Mouse (Mus musculus): ENCODE results near the gene Dhx36. TPM values are rescaled to one million over a fixed set of nuclear protein-coding genes. Genes with fewer than 3 reads are reported as not detected.
A peak's percentile ranks its signal among the peaks of the same experiment; 100 is the strongest.

Gene Dhx36
- 44.5 and 47.2 TPM in 2 replicates for polyA plus RNA-seq (2016; fragmentation: Nextera tagmentation; extraction: Ambion mirVana)

DNA sequence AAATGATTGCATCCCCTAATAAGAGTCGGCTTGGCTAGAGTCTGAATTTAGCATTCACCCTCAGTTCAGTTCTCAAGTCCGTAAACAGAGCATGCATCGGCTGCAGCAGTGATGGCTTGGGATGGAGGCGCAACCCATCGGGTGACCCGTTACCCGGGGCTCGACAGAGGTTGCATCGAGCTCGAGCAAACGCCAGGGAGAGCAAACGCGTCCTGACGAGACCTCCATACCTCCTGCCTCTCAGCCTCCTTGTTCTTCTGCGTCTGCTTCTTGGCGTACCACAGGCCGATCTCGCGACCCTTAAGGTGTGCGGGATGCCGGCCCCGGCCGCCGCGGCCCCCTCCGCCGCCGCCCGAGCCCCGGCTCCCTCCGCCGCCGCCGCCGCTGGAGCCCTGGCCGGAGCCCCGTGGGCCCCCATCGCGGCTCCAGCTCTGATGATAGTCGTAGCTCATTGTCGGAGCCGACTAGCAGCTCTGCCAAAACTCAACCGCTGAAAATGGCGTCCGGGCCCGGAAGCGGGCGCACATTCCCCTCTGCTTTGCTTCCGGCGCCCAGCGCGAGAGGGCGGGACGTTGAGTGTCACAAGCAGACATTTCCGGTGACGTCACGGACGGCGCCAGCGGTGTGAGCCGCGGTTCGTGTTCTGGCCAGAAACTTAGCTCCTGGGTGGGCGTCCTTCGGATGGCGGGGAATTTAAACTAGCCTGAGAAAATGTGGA is at the start of gene Dhx36:
TSS of gene Dhx36 (minus strand) at position 517 of the 718 bp plus-strand sequence.
- Histone ChIP-seq H3K4me3 (replicated peaks) (peak within 1 kb of the TSS; percentile 91), H3K27ac (peak within 1 kb of the TSS; percentile 95), H3K27me3 (0 out of 2 replicates have a peak, but pooled peaks cover 5% of the 10 kb centered on the region), H3K9ac (replicated peaks) (peak within 1 kb of the TSS; percentile 91), H3K36me3 (0 out of 2 replicates have a peak, but pooled peaks cover 5% of the 10 kb centered on the region), H3K4me2 (peak within 1 kb of the TSS; percentile 76), H3K9me3 (no peaks in the 10 kb centered on the region), H3K4me1 (replicated peaks) (peaks cover 12% of the 10 kb centered on the region)
- WGBS = under 1% methylated on average over 66 of the region's 66 CpGs
- ATAC-seq (ENCODE audit: insufficient number of reproducible peaks, insufficient read depth, low FRiP score, low TSS enrichment, low read depth) = peak; percentile 98

DNA sequence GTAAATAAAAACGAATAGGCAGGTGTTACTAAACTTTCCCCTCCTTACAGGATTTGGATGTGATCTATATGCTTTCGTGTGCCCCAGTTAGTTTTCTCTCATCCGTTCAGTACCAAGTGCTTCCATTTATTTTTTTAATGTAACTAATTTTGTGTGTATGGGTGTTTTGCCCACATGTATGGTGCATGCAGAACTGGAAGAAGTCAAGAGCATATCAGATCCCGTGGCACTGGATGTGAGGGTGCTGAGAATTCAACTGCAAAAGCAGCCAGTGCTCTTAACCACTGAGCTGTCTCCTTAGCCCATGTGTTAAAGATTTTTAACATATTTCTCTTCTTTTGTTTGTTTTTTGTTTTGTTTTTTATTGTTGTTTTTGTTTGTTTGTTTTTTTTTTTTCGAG is 20.8 kb upstream of the Dhx36 start:
- H3K27ac ChIP-seq = no peak overlapping the region
- no peak overlapping the region for H3K4me3 ChIP-seq (replicated peaks)
- 66% methylated on average over 5 of the region's 5 CpGs for WGBS
- no peak overlapping the region for H3K9ac ChIP-seq (replicated peaks)
- no peaks in the 10 kb centered on the region for H3K4me1 ChIP-seq (replicated peaks)
- no peaks in the 10 kb centered on the region for H3K36me3 ChIP-seq
- no peaks in the 10 kb centered on the region for H3K9me3 ChIP-seq
- no peak overlapping the region for H3K4me2 ChIP-seq
- no peaks in the 10 kb centered on the region for H3K27me3 ChIP-seq
- no peak for ATAC-seq (ENCODE audit: insufficient number of reproducible peaks, insufficient read depth, low FRiP score, low TSS enrichment, low read depth)

DNA sequence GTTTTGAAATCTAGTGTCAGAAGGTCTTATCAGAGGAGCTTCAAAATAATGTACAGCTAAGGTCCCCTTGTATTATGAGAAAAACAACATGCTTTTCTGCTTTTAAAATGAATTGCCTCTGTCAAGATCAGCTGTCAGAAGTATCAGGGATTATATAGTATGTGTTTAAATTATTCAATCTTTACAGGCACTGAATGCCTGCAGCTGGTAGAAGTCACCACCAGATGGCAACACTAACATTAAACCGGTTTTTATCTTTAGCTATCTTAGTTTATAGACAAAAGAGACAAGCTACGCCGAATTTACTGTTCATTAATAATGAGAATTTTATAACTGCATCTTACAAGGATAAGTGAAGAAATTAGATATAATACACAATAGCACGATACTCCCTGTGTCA is 20.4 kb upstream of the Dhx36 start:
- Histone ChIP-seq H3K27me3 (no peaks in the 10 kb centered on the region), H3K27ac (no peak overlapping the region), H3K4me1 (replicated peaks) (no peaks in the 10 kb centered on the region), H3K9me3 (no peaks in the 10 kb centered on the region), H3K4me3 (replicated peaks) (no peak overlapping the region), H3K9ac (replicated peaks) (no peak overlapping the region), H3K36me3 (no peaks in the 10 kb centered on the region), H3K4me2 (no peak overlapping the region)
- WGBS = 56% methylated on average over 4 of the region's 4 CpGs
- ATAC-seq (ENCODE audit: insufficient number of reproducible peaks, insufficient read depth, low FRiP score, low TSS enrichment, low read depth) = no peak

DNA sequence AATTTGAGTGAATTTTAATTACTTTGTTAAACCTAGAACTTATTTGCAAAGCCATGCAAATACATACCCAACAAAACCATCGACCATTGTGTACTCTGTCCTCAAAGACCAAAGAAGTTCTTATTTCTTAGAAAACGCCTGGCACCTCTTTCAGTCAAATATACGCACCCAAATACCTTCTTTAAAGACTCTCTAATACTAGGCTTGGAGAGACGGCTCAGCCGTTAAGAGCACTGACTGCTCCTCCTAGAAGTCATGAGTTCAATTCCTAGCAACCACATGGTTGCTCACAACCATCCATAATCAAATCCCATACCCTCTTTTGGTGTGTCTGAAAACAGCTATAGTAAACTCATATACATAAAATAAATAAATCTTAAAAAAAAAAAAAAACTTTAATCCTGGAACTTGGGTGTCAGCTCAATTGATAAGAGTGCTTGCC is 423 bp upstream of the Dhx36 start:
- Histone ChIP-seq H3K4me3 (replicated peaks) (peak overlapping the region; percentile 91), H3K27me3 (0 out of 2 replicates have a peak, but pooled peaks cover 5% of the 10 kb centered on the region), H3K4me1 (replicated peaks) (peaks cover 12% of the 10 kb centered on the region), H3K4me2 (peak overlapping the region; percentile 76), H3K9ac (replicated peaks) (no peak overlapping the region), H3K36me3 (no peaks in the 10 kb centered on the region), H3K27ac (no peak overlapping the region), H3K9me3 (no peaks in the 10 kb centered on the region)
- WGBS = 39% methylated on average over 5 of the region's 5 CpGs
- peak; percentile 17; the same call in 1 of the 2 replicates for ATAC-seq (ENCODE audit: insufficient number of reproducible peaks, insufficient read depth, low FRiP score, low TSS enrichment, low read depth)

DNA sequence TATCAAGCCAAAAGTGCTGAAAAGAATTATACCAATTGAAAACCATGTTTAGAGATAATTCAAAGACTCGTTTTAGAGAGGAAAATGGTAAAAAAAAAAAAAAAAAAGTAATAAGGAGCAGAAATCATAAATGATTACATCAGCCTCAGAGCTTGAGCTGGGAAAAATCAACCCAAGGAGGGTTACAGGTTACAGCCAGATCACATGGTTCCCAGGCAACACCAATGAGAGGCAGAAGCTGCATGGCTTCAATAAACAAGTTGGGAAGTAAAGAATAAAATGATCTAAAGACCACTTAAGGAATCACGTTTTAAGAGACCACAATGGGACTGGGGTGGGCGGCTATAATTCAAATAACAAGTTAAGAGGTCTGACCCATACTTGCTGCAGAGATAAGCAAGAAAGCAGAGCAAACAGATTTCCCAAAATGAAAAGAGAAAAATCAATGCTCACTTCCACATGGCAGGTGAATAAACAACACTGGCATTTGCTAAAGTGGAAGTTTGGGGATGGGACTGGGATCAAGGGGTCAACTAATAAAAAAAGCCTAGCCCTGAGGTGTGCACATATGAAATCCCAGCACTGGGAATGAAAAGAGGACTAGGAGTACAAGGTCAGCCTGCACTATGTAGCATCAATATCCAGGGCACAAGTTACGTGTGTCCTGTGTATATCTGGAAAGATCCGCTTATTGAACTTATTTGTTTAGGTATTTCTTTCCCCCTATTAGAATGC is 1.5 kb downstream of the Dhx36 start:
- H3K4me2 ChIP-seq = peak overlapping the region; percentile 76
- H3K9me3 ChIP-seq = no peaks in the 10 kb centered on the region
- 0 out of 2 replicates have a peak, but pooled peaks cover 5% of the 10 kb centered on the region for H3K27me3 ChIP-seq
- peak overlapping the region; percentile 91 for H3K4me3 ChIP-seq (replicated peaks)
- peaks cover 18% of the 10 kb centered on the region for H3K36me3 ChIP-seq
- WGBS = 79% methylated on average over 5 of the region's 5 CpGs
- ATAC-seq (ENCODE audit: insufficient number of reproducible peaks, insufficient read depth, low FRiP score, low TSS enrichment, low read depth) = no peak
- H3K9ac ChIP-seq (replicated peaks) = peak overlapping the region; percentile 50; the same call in 1 of the 2 replicates
- H3K27ac ChIP-seq = no peak overlapping the region
- peaks cover 12% of the 10 kb centered on the region for H3K4me1 ChIP-seq (replicated peaks)

DNA sequence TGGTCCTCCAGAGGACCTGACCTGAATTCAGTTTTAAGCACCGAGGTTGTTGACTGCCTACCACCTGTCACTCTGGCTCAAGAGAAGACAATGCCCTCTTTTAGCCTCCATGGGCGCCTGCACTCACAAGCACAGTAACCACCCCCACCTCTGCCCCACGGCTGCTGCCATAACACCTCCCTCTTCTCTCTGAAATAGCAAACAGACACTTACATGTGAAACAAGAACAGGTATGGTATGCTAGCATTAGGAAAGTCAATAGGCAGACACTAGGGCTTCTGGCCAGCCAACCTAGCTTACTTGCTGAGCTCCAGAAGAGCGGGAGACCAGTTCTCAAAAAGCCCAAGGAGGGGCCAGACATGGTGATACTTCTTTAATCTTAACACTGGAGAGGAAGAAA is 7.5 kb downstream of the Dhx36 start:
- Histone ChIP-seq H3K27me3 (no peaks in the 10 kb centered on the region), H3K36me3 (peaks cover 60% of the 10 kb centered on the region), H3K9me3 (no peaks in the 10 kb centered on the region), H3K4me2 (no peak overlapping the region), H3K27ac (no peak overlapping the region), H3K9ac (replicated peaks) (no peak overlapping the region), H3K4me1 (replicated peaks) (no peaks in the 10 kb centered on the region), H3K4me3 (replicated peaks) (no peak overlapping the region)
- 83% methylated on average over 4 of the region's 4 CpGs for WGBS
- no peak for ATAC-seq (ENCODE audit: insufficient number of reproducible peaks, insufficient read depth, low FRiP score, low TSS enrichment, low read depth)

DNA sequence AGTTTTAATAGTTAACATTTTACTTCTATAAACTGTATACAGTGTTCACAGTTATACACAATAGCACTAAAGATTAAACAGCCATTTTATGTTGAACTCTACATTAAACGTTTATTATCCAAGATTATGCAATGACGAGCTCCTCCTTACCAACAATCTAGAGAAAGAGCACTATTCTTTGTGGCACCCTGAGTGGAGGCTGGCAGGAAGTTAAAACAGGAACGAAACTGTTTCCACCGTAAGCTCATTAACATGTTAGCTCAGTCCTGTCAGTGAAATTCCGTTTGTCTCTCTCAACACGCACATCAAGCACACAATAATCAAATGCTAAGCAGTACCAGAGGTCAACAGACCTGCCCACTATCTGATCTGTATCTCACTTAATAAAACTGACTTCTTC is 14.2 kb downstream of the Dhx36 start:
- H3K36me3 ChIP-seq = peaks cover 72% of the 10 kb centered on the region
- WGBS = 91% methylated on average over 6 of the region's 6 CpGs
- no peaks in the 10 kb centered on the region for H3K4me1 ChIP-seq (replicated peaks)
- ATAC-seq (ENCODE audit: insufficient number of reproducible peaks, insufficient read depth, low FRiP score, low TSS enrichment, low read depth) = no peak
- H3K27me3 ChIP-seq = no peaks in the 10 kb centered on the region
- no peak overlapping the region for H3K9ac ChIP-seq (replicated peaks)
- H3K9me3 ChIP-seq = no peaks in the 10 kb centered on the region
- H3K4me3 ChIP-seq (replicated peaks) = no peak overlapping the region
- H3K4me2 ChIP-seq = no peak overlapping the region
- H3K27ac ChIP-seq = no peak overlapping the region

DNA sequence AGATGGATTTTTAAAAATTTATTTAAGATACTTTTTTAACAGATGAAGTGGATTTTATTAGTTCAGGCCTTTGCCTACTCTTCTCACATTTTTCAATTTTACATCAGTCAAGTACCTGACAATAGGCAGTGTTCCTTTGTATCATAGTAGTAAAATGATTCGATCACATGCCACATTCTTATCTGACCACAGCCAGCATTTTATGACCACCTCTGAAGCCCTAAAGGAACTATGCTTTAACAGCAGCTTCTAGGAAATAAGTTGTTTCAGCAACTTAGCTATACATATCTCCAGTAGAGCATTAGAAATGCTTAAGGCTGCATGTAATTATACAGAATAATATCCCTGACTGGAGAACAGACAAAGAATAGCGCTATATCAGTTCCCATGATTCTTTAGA is 22.5 kb downstream of the Dhx36 start:
- Histone ChIP-seq H3K27ac (no peak overlapping the region), H3K4me1 (replicated peaks) (no peaks in the 10 kb centered on the region), H3K9me3 (no peaks in the 10 kb centered on the region), H3K9ac (replicated peaks) (no peak overlapping the region), H3K36me3 (peaks cover 62% of the 10 kb centered on the region), H3K4me3 (replicated peaks) (no peak overlapping the region), H3K27me3 (no peaks in the 10 kb centered on the region), H3K4me2 (no peak overlapping the region)
- no peak for ATAC-seq (ENCODE audit: insufficient number of reproducible peaks, insufficient read depth, low FRiP score, low TSS enrichment, low read depth)
- 95% methylated on average over 2 of the region's 2 CpGs for WGBS

DNA sequence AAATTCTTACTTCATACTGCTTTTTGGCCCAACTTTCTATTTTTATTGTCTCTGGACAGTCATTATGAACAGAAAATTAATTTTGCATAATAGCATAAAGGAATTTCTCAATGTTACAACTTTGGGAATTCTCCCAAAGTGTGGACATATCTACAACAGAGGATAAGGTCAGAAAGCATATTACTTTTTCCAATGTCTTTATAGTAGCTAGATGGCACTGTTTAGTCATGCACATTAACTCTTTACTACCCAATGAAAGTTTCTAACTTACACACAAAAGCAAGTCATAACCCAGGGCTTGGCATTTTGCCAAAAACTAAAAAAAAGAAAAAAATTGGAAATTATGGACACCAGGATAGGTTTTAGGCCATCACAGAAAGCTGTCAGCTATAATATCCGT is 36.6 kb downstream of the Dhx36 start:
- Histone ChIP-seq H3K27me3 (no peaks in the 10 kb centered on the region), H3K4me1 (replicated peaks) (no peaks in the 10 kb centered on the region), H3K4me2 (no peak overlapping the region), H3K36me3 (peaks cover 82% of the 10 kb centered on the region), H3K9ac (replicated peaks) (no peak overlapping the region), H3K27ac (no peak overlapping the region), H3K9me3 (no peaks in the 10 kb centered on the region), H3K4me3 (replicated peaks) (no peak overlapping the region)
- 98% methylated on average over 1 of the region's 1 CpGs for WGBS
- no peak for ATAC-seq (ENCODE audit: insufficient number of reproducible peaks, insufficient read depth, low FRiP score, low TSS enrichment, low read depth)

DNA sequence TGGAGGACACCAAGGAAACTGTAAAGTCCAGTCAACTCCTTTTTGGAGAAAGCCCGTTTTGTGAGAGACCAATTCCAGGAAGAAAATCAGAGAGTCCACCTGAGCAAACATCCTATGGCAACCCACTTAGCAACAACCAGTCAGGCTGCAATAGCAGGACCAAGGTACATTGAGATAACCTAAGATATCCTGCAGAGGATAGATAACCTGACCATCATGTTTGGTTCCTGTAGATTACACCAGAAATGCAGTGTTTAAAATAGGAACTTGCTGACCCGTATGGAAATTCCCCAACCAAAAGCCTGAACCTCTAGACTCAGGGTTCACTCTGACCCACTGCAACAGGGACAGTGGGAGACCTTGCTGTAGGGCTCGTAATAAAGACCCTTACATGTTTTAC is 42.5 kb downstream of the Dhx36 start:
- WGBS = 93% methylated on average over 3 of the region's 3 CpGs
- Histone ChIP-seq H3K9ac (replicated peaks) (no peak overlapping the region), H3K36me3 (peaks cover 82% of the 10 kb centered on the region), H3K27ac (no peak overlapping the region), H3K4me2 (no peak overlapping the region), H3K4me3 (replicated peaks) (no peak overlapping the region), H3K9me3 (no peaks in the 10 kb centered on the region), H3K4me1 (replicated peaks) (no peaks in the 10 kb centered on the region), H3K27me3 (no peaks in the 10 kb centered on the region)
- no peak for ATAC-seq (ENCODE audit: insufficient number of reproducible peaks, insufficient read depth, low FRiP score, low TSS enrichment, low read depth)

DNA sequence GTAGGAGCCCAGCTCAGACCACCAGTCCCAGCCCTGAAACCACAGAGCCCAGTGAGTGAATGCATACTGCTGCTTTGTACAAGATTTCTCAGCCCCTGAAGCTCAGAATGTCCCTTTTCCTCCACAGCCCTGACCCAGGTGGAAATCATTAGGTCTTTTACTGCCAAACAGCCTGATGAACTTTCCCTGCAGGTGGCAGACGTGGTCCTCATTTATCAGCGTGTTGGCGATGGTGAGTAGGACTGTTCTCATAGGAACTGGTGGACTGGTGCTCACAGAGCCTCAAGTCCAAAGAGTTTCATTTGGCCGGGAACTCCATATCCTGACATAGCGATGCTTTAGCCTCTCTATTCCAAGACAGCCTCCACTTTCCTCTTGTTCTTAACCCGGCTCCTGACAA is 47.3 kb downstream of the Dhx36 start:
- peaks cover 43% of the 10 kb centered on the region for H3K36me3 ChIP-seq
- H3K27me3 ChIP-seq = no peaks in the 10 kb centered on the region
- no peak overlapping the region for H3K9ac ChIP-seq (replicated peaks)
- no peak overlapping the region for H3K4me3 ChIP-seq (replicated peaks)
- H3K4me1 ChIP-seq (replicated peaks) = no peaks in the 10 kb centered on the region
- H3K27ac ChIP-seq = 0 out of 2 replicates have a peak overlapping the region, but pooled peaks have one; percentile 5
- H3K9me3 ChIP-seq = no peaks in the 10 kb centered on the region
- no peak overlapping the region for H3K4me2 ChIP-seq
- WGBS = 49% methylated on average over 6 of the region's 6 CpGs
- no peak for ATAC-seq (ENCODE audit: insufficient number of reproducible peaks, insufficient read depth, low FRiP score, low TSS enrichment, low read depth)

All from limb, embryonic 12.5 days (tissue).